Mouse (Mus musculus): ENCODE results near the gene Cs. TPM values are rescaled to one million over a fixed set of nuclear protein-coding genes. Genes with fewer than 3 reads are reported as not detected.

Gene Cs
- polyA plus RNA-seq, 1 experiment from 2014 or later = 271 TPM

- 85% methylated on average over 12 of the region's 12 CpGs for WGBS
- Histone ChIP-seq H3K9me3 (ENCODE audit: control insufficient read depth, low read length) (no peaks in the 10 kb centered on the region), H3K4me1 (replicated peaks; ENCODE audit: control insufficient read depth, insufficient read depth, low read length) (no peaks in the 10 kb centered on the region), H3K27ac (no peak overlapping the region), H3K9ac (no peak overlapping the region), H3K4me3 (replicated peaks; ENCODE audit: low read length) (no peak overlapping the region), H3K4me2 (replicated peaks) (no peak overlapping the region), H3K27me3 (ENCODE audit: control insufficient read depth, insufficient read depth, low read length) (no peaks in the 10 kb centered on the region), H3K36me3 (replicated peaks; ENCODE audit: control insufficient read depth, insufficient read depth) (peaks cover 88% of the 10 kb centered on the region)
- DNase-seq (ENCODE audit: low spot score) (no peak), ATAC-seq (ENCODE audit: low FRiP score) (no peak)
These were observed 52.8 kb downstream of the Cs start for GRCm38 (mm10) chr10:128390366-128390765.

GRCm38 (mm10) chr10:128391850-128392249 is 54.3 kb downstream of the Cs start:
- no peak overlapping the region for H3K9ac ChIP-seq
- no peak overlapping the region for H3K4me3 ChIP-seq (replicated peaks; ENCODE audit: low read length)
- peaks cover 79% of the 10 kb centered on the region for H3K36me3 ChIP-seq (replicated peaks; ENCODE audit: control insufficient read depth, insufficient read depth)
- WGBS = 79% methylated on average over 6 of the region's 6 CpGs
- ATAC-seq (ENCODE audit: low FRiP score) (no peak), DNase-seq (ENCODE audit: low spot score) (no peak)
- H3K27ac ChIP-seq = no peak overlapping the region
- no peaks in the 10 kb centered on the region for H3K4me1 ChIP-seq (replicated peaks; ENCODE audit: control insufficient read depth, insufficient read depth, low read length)
- H3K9me3 ChIP-seq (ENCODE audit: control insufficient read depth, low read length) = no peaks in the 10 kb centered on the region
- no peak overlapping the region for H3K4me2 ChIP-seq (replicated peaks)
- H3K27me3 ChIP-seq (ENCODE audit: control insufficient read depth, insufficient read depth, low read length) = no peaks in the 10 kb centered on the region

GRCm38 (mm10) chr10:128396017-128396673 is 58.6 kb downstream of the Cs start:
- no peak overlapping the region for H3K9ac ChIP-seq
- DNase-seq (ENCODE audit: low spot score) = no peak
- H3K36me3 ChIP-seq (replicated peaks; ENCODE audit: control insufficient read depth, insufficient read depth) = peaks cover 36% of the 10 kb centered on the region
- 67% methylated on average over 11 of the region's 11 CpGs for WGBS
- H3K4me1 ChIP-seq (replicated peaks; ENCODE audit: control insufficient read depth, insufficient read depth, low read length) = 0 out of 2 replicates have a peak, but pooled peaks cover 2% of the 10 kb centered on the region
- H3K9me3 ChIP-seq (ENCODE audit: control insufficient read depth, low read length) = no peaks in the 10 kb centered on the region
- no peak overlapping the region for H3K4me3 ChIP-seq (replicated peaks; ENCODE audit: low read length)
- no peaks in the 10 kb centered on the region for H3K27me3 ChIP-seq (ENCODE audit: control insufficient read depth, insufficient read depth, low read length)
- no peak for ATAC-seq (ENCODE audit: low FRiP score)
- no peak overlapping the region for H3K4me2 ChIP-seq (replicated peaks)
- no peak overlapping the region for H3K27ac ChIP-seq

- ATAC-seq (ENCODE audit: low FRiP score) (no peak), DNase-seq (ENCODE audit: low spot score) (no peak)
- H3K4me3 ChIP-seq (replicated peaks; ENCODE audit: low read length) = no peak overlapping the region
- H3K36me3 ChIP-seq (replicated peaks; ENCODE audit: control insufficient read depth, insufficient read depth) = peaks cover 29% of the 10 kb centered on the region
- H3K27ac ChIP-seq = no peak overlapping the region
- H3K27me3 ChIP-seq (ENCODE audit: control insufficient read depth, insufficient read depth, low read length) = no peaks in the 10 kb centered on the region
- no peak overlapping the region for H3K9ac ChIP-seq
- WGBS = 75% methylated on average over 10 of the region's 10 CpGs
- no peaks in the 10 kb centered on the region for H3K9me3 ChIP-seq (ENCODE audit: control insufficient read depth, low read length)
- no peak overlapping the region for H3K4me2 ChIP-seq (replicated peaks)
- 0 out of 2 replicates have a peak, but pooled peaks cover 2% of the 10 kb centered on the region for H3K4me1 ChIP-seq (replicated peaks; ENCODE audit: control insufficient read depth, insufficient read depth, low read length)
These were observed 59.3 kb downstream of the Cs start for GRCm38 (mm10) chr10:128396716-128397264.

- Histone ChIP-seq H3K36me3 (replicated peaks; ENCODE audit: control insufficient read depth, insufficient read depth) (peaks cover 23% of the 10 kb centered on the region), H3K27me3 (ENCODE audit: control insufficient read depth, insufficient read depth, low read length) (no peaks in the 10 kb centered on the region), H3K9me3 (ENCODE audit: control insufficient read depth, low read length) (no peaks in the 10 kb centered on the region), H3K4me2 (replicated peaks) (no peak overlapping the region), H3K9ac (no peak overlapping the region), H3K4me3 (replicated peaks; ENCODE audit: low read length) (no peak overlapping the region), H3K27ac (no peak overlapping the region), H3K4me1 (replicated peaks; ENCODE audit: control insufficient read depth, insufficient read depth, low read length) (0 out of 2 replicates have a peak, but pooled peaks cover 2% of the 10 kb centered on the region)
- WGBS = 60% methylated on average over 7 of the region's 7 CpGs
- ATAC-seq (ENCODE audit: low FRiP score) (no peak), DNase-seq (ENCODE audit: low spot score) (no peak)
These were observed 59.9 kb downstream of the Cs start for GRCm38 (mm10) chr10:128397466-128397865.

GRCm38 (mm10) chr10:128400338-128400737 is 62.8 kb downstream of the Cs start:
- H3K27ac ChIP-seq = no peak overlapping the region
- WGBS = 34% methylated on average over 5 of the region's 5 CpGs
- H3K4me1 ChIP-seq (replicated peaks; ENCODE audit: control insufficient read depth, insufficient read depth, low read length) = 0 out of 2 replicates have a peak, but pooled peaks cover 2% of the 10 kb centered on the region
- no peaks in the 10 kb centered on the region for H3K9me3 ChIP-seq (ENCODE audit: control insufficient read depth, low read length)
- no peak overlapping the region for H3K9ac ChIP-seq
- no peak overlapping the region for H3K4me2 ChIP-seq (replicated peaks)
- no peak for DNase-seq (ENCODE audit: low spot score)
- no peak overlapping the region for H3K4me3 ChIP-seq (replicated peaks; ENCODE audit: low read length)
- ATAC-seq (ENCODE audit: low FRiP score) = no peak
- H3K27me3 ChIP-seq (ENCODE audit: control insufficient read depth, insufficient read depth, low read length) = no peaks in the 10 kb centered on the region
- H3K36me3 ChIP-seq (replicated peaks; ENCODE audit: control insufficient read depth, insufficient read depth) = peaks cover 13% of the 10 kb centered on the region

GRCm38 (mm10) chr10:128401056-128401455 is 63.5 kb downstream of the Cs start, which contains the start of gene Slc39a5:
Slc39a5 (minus strand) TSS chr10:128401229.
- DNase-seq (ENCODE audit: low spot score) = no peak
- no peak within 1 kb of the TSS for H3K9ac ChIP-seq
- no peaks in the 10 kb centered on the region for H3K27me3 ChIP-seq (ENCODE audit: control insufficient read depth, insufficient read depth, low read length)
- no peak within 1 kb of the TSS for H3K4me3 ChIP-seq (replicated peaks; ENCODE audit: low read length)
- peaks cover 14% of the 10 kb centered on the region for H3K36me3 ChIP-seq (replicated peaks; ENCODE audit: control insufficient read depth, insufficient read depth)
- H3K9me3 ChIP-seq (ENCODE audit: control insufficient read depth, low read length) = no peaks in the 10 kb centered on the region
- 0 out of 2 replicates have a peak, but pooled peaks cover 2% of the 10 kb centered on the region for H3K4me1 ChIP-seq (replicated peaks; ENCODE audit: control insufficient read depth, insufficient read depth, low read length)
- no peak within 1 kb of the TSS for H3K4me2 ChIP-seq (replicated peaks)
- H3K27ac ChIP-seq = no peak within 1 kb of the TSS
- WGBS = 17% methylated on average over 2 of the region's 2 CpGs
- ATAC-seq (ENCODE audit: low FRiP score) = no peak

GRCm38 (mm10) chr10:128401638-128402037 is 64.1 kb downstream of the Cs start:
- peaks cover 20% of the 10 kb centered on the region for H3K36me3 ChIP-seq (replicated peaks; ENCODE audit: control insufficient read depth, insufficient read depth)
- 84% methylated on average over 9 of the region's 9 CpGs for WGBS
- H3K9me3 ChIP-seq (ENCODE audit: control insufficient read depth, low read length) = no peaks in the 10 kb centered on the region
- no peak overlapping the region for H3K4me2 ChIP-seq (replicated peaks)
- H3K4me1 ChIP-seq (replicated peaks; ENCODE audit: control insufficient read depth, insufficient read depth, low read length) = 0 out of 2 replicates have a peak, but pooled peaks cover 2% of the 10 kb centered on the region
- H3K27me3 ChIP-seq (ENCODE audit: control insufficient read depth, insufficient read depth, low read length) = no peaks in the 10 kb centered on the region
- no peak overlapping the region for H3K9ac ChIP-seq
- ATAC-seq (ENCODE audit: low FRiP score) = no peak
- no peak overlapping the region for H3K27ac ChIP-seq
- H3K4me3 ChIP-seq (replicated peaks; ENCODE audit: low read length) = no peak overlapping the region
- no peak for DNase-seq (ENCODE audit: low spot score)

- Histone ChIP-seq H3K36me3 (replicated peaks; ENCODE audit: control insufficient read depth, insufficient read depth) (peaks cover 37% of the 10 kb centered on the region), H3K9ac (no peak overlapping the region), H3K27me3 (ENCODE audit: control insufficient read depth, insufficient read depth, low read length) (no peaks in the 10 kb centered on the region), H3K9me3 (ENCODE audit: control insufficient read depth, low read length) (no peaks in the 10 kb centered on the region), H3K27ac (no peak overlapping the region), H3K4me2 (replicated peaks) (no peak overlapping the region), H3K4me3 (replicated peaks; ENCODE audit: low read length) (no peak overlapping the region), H3K4me1 (replicated peaks; ENCODE audit: control insufficient read depth, insufficient read depth, low read length) (peaks cover 8% of the 10 kb centered on the region; the same call in 1 of the 2 replicates)
- WGBS = 90% methylated on average over 7 of the region's 7 CpGs
- ATAC-seq (ENCODE audit: low FRiP score) = no peak
- no peak for DNase-seq (ENCODE audit: low spot score)
These were observed 66.4 kb downstream of the Cs start for GRCm38 (mm10) chr10:128403931-128404330.
